Mouse (Mus musculus) CH12.LX (cell line): ENCODE data around the gene Dnah8. TPM values are rescaled to one million over a fixed set of nuclear protein-coding genes. Genes with fewer than 3 reads are reported as not detected.

Experiments
- DNase-seq: peaks from one replicate; pipeline ENCODE4 v3.0.0-alpha.2; 2013; ENCODE audit errors: extremely low read depth
- H3K27ac ChIP-seq: 2 replicates; pipeline ENCODE4 v1.5.1; 2012; ENCODE audit warnings: low read depth, mild to moderate bottlenecking, control low read depth, moderate library complexity; ENCODE audit not compliant: insufficient read depth
- H3K27me3 ChIP-seq: replicated peaks from 2 replicates; pipeline ENCODE3; 2012; ENCODE audit warnings: inconsistent platforms
- H3K36me3 ChIP-seq, 2 experiments: replicated peaks in 1 of 2; 2 replicates each; pipeline versions ENCODE3 to v1.6.1; 2012; ENCODE audit warnings: inconsistent platforms in 1 of 2, low read length in 1 of 2, mild to moderate bottlenecking in 1 of 2, mixed read lengths in 1 of 2, moderate library complexity in 1 of 2; ENCODE audit not compliant: control insufficient read depth in 1 of 2, insufficient read depth in 1 of 2
- H3K4me1 ChIP-seq, 2 experiments: 2 replicates each; pipeline ENCODE4 v1.6.1; 2012; ENCODE audit warnings: inconsistent platforms in 1 of 2, moderate library complexity in 1 of 2; ENCODE audit not compliant: insufficient read depth in 2 of 2, control insufficient read depth in 1 of 2
- H3K4me2 ChIP-seq: 2 replicates; pipeline ENCODE4 v1.6.1; 2012; ENCODE audit warnings: low read depth, mild to moderate bottlenecking, control low read depth; ENCODE audit not compliant: poor library complexity, insufficient read depth, severe bottlenecking
- H3K4me3 ChIP-seq, 3 experiments: fragments of 150-350 bp in 1 of 3; sonication (generic) in 1 of 3; replicated peaks in 1 of 3; 2 replicates each; pipeline versions ENCODE3 to v1.5.1; 2011 to 2012; ENCODE audit warnings: low read depth in 2 of 3, low read length in 2 of 3, mild to moderate bottlenecking in 2 of 3, moderate library complexity in 2 of 3, control low read depth in 1 of 3, improper control_type of control experiment in 1 of 3, inconsistent platforms in 1 of 3, mixed read lengths in 1 of 3; ENCODE audit not compliant: poor library complexity in 1 of 3
- H3K79me2 ChIP-seq: replicated peaks from 2 replicates; pipeline ENCODE4 v1.6.1; 2012; ENCODE audit warnings: mild to moderate bottlenecking, moderate library complexity; ENCODE audit not compliant: control insufficient read depth, poor library complexity, insufficient read depth, severe bottlenecking; ENCODE audit errors: extremely low read depth
- H3K9ac ChIP-seq: 2 replicates; pipeline ENCODE4 v1.6.1; 2012; ENCODE audit warnings: low read depth, mild to moderate bottlenecking, control low read depth, moderate library complexity; ENCODE audit not compliant: insufficient read depth
- H3K9me3 ChIP-seq: replicated peaks from 2 replicates; pipeline ENCODE3; 2012; ENCODE audit warnings: low read length, inconsistent platforms, mixed read lengths
- CTCF ChIP-seq, 2 experiments: IDR thresholded peaks in 1 of 2; conservative IDR thresholded peaks in 1 of 2; 2 replicates each; pipeline ENCODE4 v1.5.1; 2011 to 2012; ENCODE audit warnings: low read depth in 2 of 2, low read length in 2 of 2, improper control_type of control experiment in 1 of 2, inconsistent platforms in 1 of 2, mild to moderate bottlenecking in 1 of 2, moderate library complexity in 1 of 2
- E2F4 ChIP-seq: IDR thresholded peaks from 2 replicates; pipeline ENCODE4 v1.6.1; 2011; ENCODE audit warnings: low read depth, low read length, improper control_type of control experiment; ENCODE audit not compliant: insufficient replicate concordance
- ELF1 ChIP-seq: IDR thresholded peaks from 2 replicates; pipeline ENCODE4 v1.6.1; 2014; ENCODE audit warnings: low read depth, mild to moderate bottlenecking, inconsistent platforms, low read length, improper control_type of control experiment
- EP300 ChIP-seq: IDR thresholded peaks from 2 replicates; pipeline ENCODE4 v1.6.1; 2011; ENCODE audit warnings: low read length, improper control_type of control experiment
- GABPA ChIP-seq: IDR thresholded peaks from 2 replicates; pipeline ENCODE4 v1.6.1; 2012; ENCODE audit warnings: low read depth, low read length, improper control_type of control experiment, inconsistent platforms; ENCODE audit not compliant: insufficient replicate concordance
- MAX ChIP-seq: IDR thresholded peaks from 2 replicates; pipeline ENCODE4 v1.6.1; 2011; ENCODE audit warnings: low read length, improper control_type of control experiment
- MEF2A ChIP-seq: IDR thresholded peaks from 2 replicates; pipeline ENCODE4 v1.6.1; 2014; ENCODE audit warnings: low read depth, mild to moderate bottlenecking, inconsistent platforms, low read length, improper control_type of control experiment, borderline replicate concordance
- POLR2A ChIP-seq: IDR thresholded peaks from 2 replicates; pipeline ENCODE4 v1.6.1; 2011; ENCODE audit warnings: low read depth, mild to moderate bottlenecking, improper control_type of control experiment, low read length
- RCOR1 ChIP-seq: conservative IDR thresholded peaks from 2 replicates; pipeline ENCODE4 v1.6.1; 2012; ENCODE audit warnings: low read depth, mild to moderate bottlenecking, inconsistent platforms, low read length, improper control_type of control experiment
- ZC3H11A ChIP-seq: IDR thresholded peaks from 2 replicates; pipeline ENCODE4 v1.6.1; 2012; ENCODE audit warnings: low read depth, mild to moderate bottlenecking, inconsistent platforms, low read length, improper control_type of control experiment
- dilution Hi-C: fragments of 300-500 bp; cut with MboI; formaldehyde crosslinking; loops from 2 replicates; pipeline ENCODE4 v1.14.3; 2020; ENCODE audit warnings: low sequenced_read_pairs; ENCODE audit not compliant: extremely low pct_unique_long_range_greater_than_20kb, extremely low pct_ligation_motif_present
- in situ Hi-C: fragments of 300-500 bp; cut with MboI; formaldehyde crosslinking; loops from 3 replicates; pipeline ENCODE4 v1.14.3; 2019; ENCODE audit warnings: low sequenced_read_pairs, low pct_ligation_motif_present, low pct_unique_long_range_greater_than_20kb, mixed read lengths
- polyA plus RNA-seq: library from polyadenylated mRNA; unstranded; fragments of >175 nt; gene quantifications from 2 replicates; pipeline ENCODE4 v1.2.1, GENCODE M21; 2012; ENCODE audit warnings: low read depth; ENCODE audit not compliant: insufficient read length
- total RNA-seq, 2 experiments: library from RNA; depleted of rRNA; stranded (reverse); fragments of 300-350 nt in 1 of 2; fragments of >200 nt in 1 of 2; gene quantifications; 2 replicates each; pipeline ENCODE4 v1.2.3; 2012 to 2014

Dnah8 gene
- total and polyA plus RNA-seq, 3 experiments = 0.09 to 0.99 TPM; not detected in 1

- DNase-seq = no peak
- no peak overlapping the region for H3K27ac ChIP-seq
- no peaks in the 10 kb centered on the region for H3K79me2 ChIP-seq
- H3K9me3 ChIP-seq = no peaks in the 10 kb centered on the region
- TF ChIP-seq EP300 (no peak), ZC3H11A (no peak), MAX (no peak), ELF1 (no peak), POLR2A (no peak), GABPA (no peak)
- H3K9ac ChIP-seq = no peak overlapping the region
- no peak overlapping the region for H3K4me2 ChIP-seq
- H3K4me3 ChIP-seq = no peak overlapping the region
- H3K27me3 ChIP-seq = no peaks in the 10 kb centered on the region
- H3K4me1 ChIP-seq = peaks cover 4 to 7% of the 10 kb centered on the region in 2 experiments
- dilution Hi-C loops = no loop called here
- in situ Hi-C loops = no loop called here
- H3K36me3 ChIP-seq = peaks cover 0 to 2% of the 10 kb centered on the region in 2 experiments
These were observed 43.0 kb upstream of the Dnah8 start for GRCm38 (mm10) chr17:30581201-30581600.

GRCm38 (mm10) chr17:30582313-30582712, 41.8 kb upstream of the Dnah8 start:
- H3K27me3 ChIP-seq = no peaks in the 10 kb centered on the region
- H3K4me3 ChIP-seq = no peak overlapping the region
- no peak for DNase-seq
- H3K9ac ChIP-seq = no peak overlapping the region
- in situ Hi-C loops = no loop called here
- no peak overlapping the region for H3K4me2 ChIP-seq
- no peaks in the 10 kb centered on the region for H3K4me1 ChIP-seq
- H3K79me2 ChIP-seq = no peaks in the 10 kb centered on the region
- dilution Hi-C loops = no loop called here
- H3K36me3 ChIP-seq = peaks cover 0 to 2% of the 10 kb centered on the region in 2 experiments
- no peak for TF ChIP-seq EP300
- no peak for TF ChIP-seq E2F4
- no peak for TF ChIP-seq RCOR1
- peak in 1 of 2 experiments; percentile 35; a peak in 2 of 4 replicates for TF ChIP-seq CTCF (conservative IDR thresholded peaks at IDR 0.05 in 1 of 2, IDR thresholded peaks at IDR 0.05 in 1 of 2; ENCODE audit: low read depth in 2 of 2, low read length in 2 of 2)
- H3K9me3 ChIP-seq = no peaks in the 10 kb centered on the region
- H3K27ac ChIP-seq = no peak overlapping the region

GRCm38 (mm10) chr17:30583258-30584001, 40.7 kb upstream of the Dnah8 start:
- H3K9ac ChIP-seq = no peak overlapping the region
- in situ Hi-C loops = no loop called here
- no peak for DNase-seq
- H3K4me2 ChIP-seq = no peak overlapping the region
- H3K36me3 ChIP-seq = peaks cover 0 to 1% of the 10 kb centered on the region in 2 experiments
- H3K9me3 ChIP-seq = no peaks in the 10 kb centered on the region
- H3K4me1 ChIP-seq = no peaks in the 10 kb centered on the region
- no peaks in the 10 kb centered on the region for H3K79me2 ChIP-seq
- H3K27ac ChIP-seq = no peak overlapping the region
- TF ChIP-seq MEF2A = no peak
- dilution Hi-C loops = no loop called here
- no peaks in the 10 kb centered on the region for H3K27me3 ChIP-seq
- H3K4me3 ChIP-seq = no peak overlapping the region
